In genomic region chr17:67281640-67282170, GRCm38 (mm10) we compare ENCODE assay signal across 19 mouse cellular contexts.
DNase-seq lines count a peak whose midpoint lies in the region; ATAC-seq and TF ChIP-seq lines count a peak whose summit lies in the region.
"Had no signal": no experiment of that assay in that cellular context is flagged by ENCODE, and none has a peak within 500 bp of the region (broad histone marks: within the 10 kb centered on the region; RNA-seq: fewer than 3 reads in every experiment).

No protein-coding gene starts in this region.

- H3K36me3 ChIP-seq in heart, embryonic 13.5 days = no peaks in the 10 kb centered on the region
- no peaks in the 10 kb centered on the region for H3K36me3 ChIP-seq in kidney, adult 2 months (ENCODE audit: control insufficient read depth, insufficient read depth, low read length)
- no peaks in the 10 kb centered on the region for H3K36me3 ChIP-seq in neural tube, embryonic 15.5 days
- H3K36me3 ChIP-seq: forebrain, embryonic 15.5 days; hindbrain, embryonic 10.5 days had no signal

- 31% methylated on average over 13 of the region's 13 CpGs for WGBS in heart, embryonic 13.5 days
- 39% methylated on average over 13 of the region's 13 CpGs for WGBS in kidney, adult 2 months
- 70% methylated on average over 13 of the region's 13 CpGs for WGBS in neural tube, embryonic 15.5 days

- peak overlapping the region; percentile 34 for H3K4me2 ChIP-seq in heart, embryonic 13.5 days
- no peak overlapping the region for H3K4me2 ChIP-seq in neural tube, embryonic 15.5 days
- H3K4me2 ChIP-seq: forebrain, embryonic 15.5 days; heart, embryonic 11.5 days; hindbrain, embryonic 14.5 days had no signal

- H3K27me3 ChIP-seq in heart, embryonic 13.5 days (replicated peaks) = no peaks in the 10 kb centered on the region
- H3K27me3 ChIP-seq in kidney, adult 2 months (replicated peaks; ENCODE audit: control insufficient read depth, insufficient read depth, low read length) = no peaks in the 10 kb centered on the region
- H3K27me3 ChIP-seq in neural tube, embryonic 15.5 days (replicated peaks) = no peaks in the 10 kb centered on the region
- H3K27me3 ChIP-seq: forebrain, embryonic 15.5 days had no signal

- H3K9ac ChIP-seq in heart, embryonic 13.5 days = no peak overlapping the region
- H3K9ac ChIP-seq in neural tube, embryonic 15.5 days (replicated peaks) = no peak overlapping the region
- H3K9ac ChIP-seq: forebrain, embryonic 15.5 days; hindbrain, embryonic 14.5 days had no signal

- no peak for TF ChIP-seq CTCF in kidney, adult 2 months (conservative IDR thresholded peaks at IDR 0.05; ENCODE audit: insufficient read depth, insufficient read length, low read depth, low read length)

- H3K4me1 ChIP-seq in heart, embryonic 13.5 days = peaks cover 7% of the 10 kb centered on the region
- no peaks in the 10 kb centered on the region for H3K4me1 ChIP-seq in kidney, adult 2 months (ENCODE audit: control insufficient read depth, insufficient read depth, low read length)
- H3K4me1 ChIP-seq in brown adipose tissue, adult 24 weeks (ENCODE audit: control insufficient read depth, insufficient read depth, insufficient read length, low read length) = peaks cover 14% of the 10 kb centered on the region
- H3K4me1 ChIP-seq in neural tube, embryonic 15.5 days = no peaks in the 10 kb centered on the region
- H3K4me1 ChIP-seq: forebrain, embryonic 15.5 days; hindbrain, embryonic 10.5 days had no signal

- no peak for TF ChIP-seq POLR2A in kidney, adult 2 months (IDR thresholded peaks at IDR 0.05; ENCODE audit: low read depth, low read length)

- H3K4me3 ChIP-seq in heart, embryonic 13.5 days = no peak overlapping the region
- no peak overlapping the region for H3K4me3 ChIP-seq in kidney, adult 2 months (ENCODE audit: insufficient read depth, low read depth, low read length)
- H3K4me3 ChIP-seq in brown adipose tissue, adult 24 weeks (ENCODE audit: insufficient read depth, low read depth, low read length) = no peak overlapping the region
- H3K4me3 ChIP-seq in neural tube, embryonic 15.5 days (replicated peaks) = no peak overlapping the region
- H3K4me3 ChIP-seq: forebrain, embryonic 15.5 days; hindbrain, embryonic 10.5 days had no signal

- H3K9me3 ChIP-seq in heart, embryonic 13.5 days = no peaks in the 10 kb centered on the region
- H3K9me3 ChIP-seq in neural tube, embryonic 15.5 days (replicated peaks) = no peaks in the 10 kb centered on the region
- H3K9me3 ChIP-seq: forebrain, embryonic 15.5 days; hindbrain, embryonic 10.5 days had no signal

- H3K27ac ChIP-seq in heart, embryonic 13.5 days (replicated peaks) = no peak overlapping the region
- no peak overlapping the region for H3K27ac ChIP-seq in kidney, adult 2 months (ENCODE audit: insufficient read depth, low read depth, low read length)
- H3K27ac ChIP-seq in brown adipose tissue, adult 24 weeks (replicated peaks; ENCODE audit: low read depth, low read length) = peak overlapping the region; percentile 17; the same call in 1 of the 2 replicates
- H3K27ac ChIP-seq in neural tube, embryonic 15.5 days (replicated peaks) = no peak overlapping the region
- H3K27ac ChIP-seq: forebrain, embryonic 15.5 days; hindbrain, embryonic 10.5 days; hindbrain, embryonic 14.5 days had no signal

- DNase-seq in heart, adult 18-20 months = no peak
- DNase-seq in kidney, adult 2 months = peak; percentile 15
- no peak for DNase-seq in kidney, adult 11 months
- peak; percentile 19 for DNase-seq in embryo, embryonic 10.5 days (ENCODE audit: low spot score)
- DNase-seq: adrenal gland, adult 2 months; adrenal gland, postnatal 25 days; cerebellum, adult 2 months; cerebellum, postnatal 10 days; gastrocnemius, postnatal 10 days; heart, postnatal 10 days had no signal

- no peak for ATAC-seq in heart, embryonic 13.5 days (ENCODE audit: extremely low read depth, insufficient number of reproducible peaks, low FRiP score, low TSS enrichment)
- ATAC-seq in frontal cortex, adult (ENCODE audit: low TSS enrichment) = no peak
- no peak for ATAC-seq in neural tube, embryonic 15.5 days (ENCODE audit: low FRiP score)
- ATAC-seq: forebrain, embryonic 15.5 days; intestine, embryonic 16.5 days had no signal

Comparison
In these comparisons a context has a peak if more than half of its experiments do, and no peak if none do; other contexts are left out.
1. DNase-seq: peak in kidney, adult 2 months (single experiment) and embryo, embryonic 10.5 days (single experiment); none in heart, adult 18-20 months (0 of 2) and kidney, adult 11 months (single experiment).